Mouse (Mus musculus) kidney, postnatal 0 days (tissue): ENCODE measurements around the gene Nfkb1. TPM values are rescaled to one million over a fixed set of nuclear protein-coding genes. Genes with fewer than 3 reads are reported as not detected.
A peak's percentile ranks its signal among the peaks of the same experiment; 100 is the strongest.

Source experiments
- ATAC-seq: fragments of 200-750 bp; cut with Nextera tagmentation; replicated peaks from 2 replicates; pipeline ENCODE4 v1.8.0; 2017; ENCODE audit warnings: low read depth, moderate number of reproducible peaks, moderate TSS enrichment, moderate library complexity; ENCODE audit not compliant: low FRiP score
- DNase-seq: peaks from one replicate; pipeline ENCODE4 v3.0.0-alpha.2; 2016; ENCODE audit warnings: low spot score
- H3K27ac ChIP-seq: fragments of 300-500 bp; sonication (generic); 2 replicates; pipeline ENCODE4 v1.5.1; 2014; ENCODE audit warnings: mild to moderate bottlenecking
- H3K27me3 ChIP-seq: fragments of 300-500 bp; sonication (generic); 2 replicates; pipeline ENCODE4 v1.6.1; 2014; ENCODE audit warnings: low read length, mixed read lengths; ENCODE audit not compliant: insufficient read depth
- H3K36me3 ChIP-seq: fragments of 300-500 bp; sonication (generic); 2 replicates; pipeline ENCODE4 v1.6.1; 2014; ENCODE audit warnings: low read length, mixed read lengths; ENCODE audit not compliant: insufficient read depth
- H3K4me1 ChIP-seq: fragments of 300-500 bp; sonication (generic); replicated peaks from 2 replicates; pipeline ENCODE4 v1.6.1; 2014; ENCODE audit warnings: antibody characterized with exemption, low read length, mixed read lengths; ENCODE audit not compliant: insufficient read depth
- H3K4me2 ChIP-seq: fragments of 300-500 bp; sonication (generic); 2 replicates; pipeline ENCODE4 v1.6.1; 2014; ENCODE audit warnings: mild to moderate bottlenecking, low read length, moderate library complexity, mixed read lengths
- H3K4me3 ChIP-seq: fragments of 300-500 bp; sonication (generic); replicated peaks from 2 replicates; pipeline ENCODE4 v1.5.1; 2014; ENCODE audit warnings: low read depth, low read length
- H3K9ac ChIP-seq: fragments of 300-500 bp; sonication (generic); 2 replicates; pipeline ENCODE4 v1.6.1; 2014; ENCODE audit warnings: low read depth, low read length
- H3K9me3 ChIP-seq: fragments of 300-500 bp; sonication (generic); replicated peaks from 2 replicates; pipeline ENCODE4 v1.6.1; 2016; ENCODE audit warnings: low read length, inconsistent platforms, mixed read lengths
- CTCF ChIP-seq: IDR thresholded peaks from 2 replicates; pipeline ENCODE4 v1.5.1; 2016; ENCODE audit warnings: antibody characterized with exemption, low read depth, mild to moderate bottlenecking, moderate library complexity
- WGBS: fragments of 180-500 bp; shearing (Covaris S2); extraction: QIAGEN DNeasy Blood & Tissue Kit; methylation state at CpG from one replicate; pipeline ENCODE4 v1.1.7; 2014; 5-methylcytosine and 5-hydroxymethylcytosine counted together
- polyA plus RNA-seq: library from polyadenylated mRNA; unstranded; fragments of >200 nt; fragmentation: Nextera tagmentation; extraction: Ambion mirVana; gene quantifications from 2 replicates; pipeline ENCODE4 v1.2.1, GENCODE M21; 2015

Nfkb1 gene
- polyA plus RNA-seq, 1 experiment from 2014 or later, result 19.3 TPM

DNA sequence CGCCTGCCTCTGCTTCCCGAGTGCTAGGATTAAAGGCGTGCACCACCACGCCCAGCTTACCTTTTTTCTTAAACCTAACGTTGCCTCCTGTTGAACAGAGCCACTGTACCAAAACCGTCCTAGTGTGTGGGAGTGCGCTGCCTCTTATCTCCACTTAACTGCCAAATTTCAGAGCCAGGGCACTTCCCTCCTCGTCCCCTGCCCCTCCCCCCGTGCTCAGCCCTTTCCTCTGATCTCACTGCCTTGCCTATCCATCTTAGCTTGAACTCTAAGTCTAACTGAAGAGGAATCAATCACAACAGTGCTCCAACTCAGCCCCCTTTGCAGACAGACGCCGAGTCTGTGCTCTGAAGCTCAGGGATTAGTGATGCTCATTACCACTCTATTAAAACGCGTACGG, 54.9 kb downstream of the Nfkb1 start:
- TF ChIP-seq CTCF, result no peak
- no peak for ATAC-seq
- WGBS, result 43% methylated on average over 14 of the region's 14 CpGs

DNA sequence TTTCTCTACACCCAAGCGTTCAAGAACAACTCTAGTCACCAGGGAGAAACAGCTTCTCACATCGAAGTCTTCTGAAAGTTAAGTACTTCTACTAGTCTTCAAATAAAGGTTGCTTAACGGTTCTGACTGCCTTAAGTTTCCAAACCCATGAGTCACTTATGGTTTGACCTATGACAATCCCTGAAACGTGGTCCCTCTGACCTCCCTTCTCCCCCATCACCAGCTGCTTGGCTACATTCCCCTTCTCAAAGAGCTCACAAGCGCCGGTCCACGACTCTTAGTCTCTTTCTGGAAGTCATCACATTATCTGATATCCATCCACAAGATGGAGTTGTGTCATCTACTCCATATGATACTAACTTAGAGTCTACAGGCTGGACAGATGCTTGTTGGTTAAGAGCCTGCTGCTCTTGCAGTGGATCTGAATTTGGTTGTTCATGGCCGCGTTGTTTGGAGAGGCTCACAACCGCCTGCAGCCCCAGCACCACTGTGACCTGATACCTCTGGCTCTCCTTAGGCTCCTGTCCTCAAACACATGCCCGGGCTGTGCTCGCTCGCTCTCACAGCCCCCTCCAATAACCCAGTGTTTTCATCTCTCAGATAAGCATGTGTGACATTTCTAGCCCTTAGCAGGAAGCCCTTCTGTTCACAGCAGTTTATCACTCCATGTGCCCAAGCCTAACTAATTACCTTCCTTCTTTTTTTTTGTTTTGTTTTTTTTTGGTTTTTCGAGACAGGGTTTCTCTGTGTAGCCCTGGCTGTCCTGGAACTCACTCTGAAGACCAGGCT, 55.5 kb downstream of the Nfkb1 start:
- H3K4me3 ChIP-seq, result no peak overlapping the region
- H3K27ac ChIP-seq, result no peak overlapping the region
- no peak for ATAC-seq
- no peaks in the 10 kb centered on the region for H3K4me1 ChIP-seq
- no peak overlapping the region for H3K9ac ChIP-seq
- 0 out of 2 replicates have a peak, but pooled peaks cover 2% of the 10 kb centered on the region for H3K36me3 ChIP-seq
- DNase-seq, result no peak
- no peak overlapping the region for H3K4me2 ChIP-seq
- WGBS, result 72% methylated on average over 14 of the region's 14 CpGs
- H3K9me3 ChIP-seq, result no peaks in the 10 kb centered on the region
- no peak for TF ChIP-seq CTCF
- no peaks in the 10 kb centered on the region for H3K27me3 ChIP-seq

More for the DNA sequence above, 54.9 kb downstream of the Nfkb1 start:
- DNase-seq, result peak; percentile 25
- no peak overlapping the region for H3K4me3 ChIP-seq
- H3K9me3 ChIP-seq, result no peaks in the 10 kb centered on the region
- no peaks in the 10 kb centered on the region for H3K27me3 ChIP-seq
- no peaks in the 10 kb centered on the region for H3K4me1 ChIP-seq
- 0 out of 2 replicates have a peak, but pooled peaks cover 2% of the 10 kb centered on the region for H3K36me3 ChIP-seq
- no peak overlapping the region for H3K9ac ChIP-seq
- H3K27ac ChIP-seq, result no peak overlapping the region
- no peak overlapping the region for H3K4me2 ChIP-seq

DNA sequence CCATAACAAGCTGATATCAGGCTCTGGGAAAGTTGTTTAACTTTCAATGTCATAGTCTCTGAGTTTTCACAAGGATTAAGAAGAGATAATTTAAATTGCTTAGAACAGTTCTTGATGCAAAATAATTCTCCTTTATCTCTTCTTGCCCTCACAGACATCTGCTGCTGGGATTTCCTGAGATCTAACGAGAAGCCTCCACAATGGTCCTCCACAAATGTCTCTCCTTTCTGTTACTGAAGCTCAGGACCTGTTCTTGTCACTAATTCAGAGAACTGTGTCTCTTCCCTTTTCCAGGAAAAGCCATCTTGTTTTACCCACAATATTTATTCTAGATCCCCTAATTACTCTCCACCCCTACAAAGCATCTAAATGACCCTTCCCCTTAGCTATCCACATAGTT, 56.3 kb downstream of the Nfkb1 start:
- H3K27me3 ChIP-seq, result no peaks in the 10 kb centered on the region
- no peak for TF ChIP-seq CTCF
- DNase-seq (no peak), ATAC-seq (no peak)
- no peak overlapping the region for H3K4me2 ChIP-seq
- H3K4me1 ChIP-seq, result no peaks in the 10 kb centered on the region
- 86% methylated on average over 1 of the region's 1 CpGs for WGBS
- H3K27ac ChIP-seq, result no peak overlapping the region
- no peak overlapping the region for H3K9ac ChIP-seq
- 0 out of 2 replicates have a peak, but pooled peaks cover 2% of the 10 kb centered on the region for H3K36me3 ChIP-seq
- H3K4me3 ChIP-seq, result no peak overlapping the region
- H3K9me3 ChIP-seq, result no peaks in the 10 kb centered on the region

DNA sequence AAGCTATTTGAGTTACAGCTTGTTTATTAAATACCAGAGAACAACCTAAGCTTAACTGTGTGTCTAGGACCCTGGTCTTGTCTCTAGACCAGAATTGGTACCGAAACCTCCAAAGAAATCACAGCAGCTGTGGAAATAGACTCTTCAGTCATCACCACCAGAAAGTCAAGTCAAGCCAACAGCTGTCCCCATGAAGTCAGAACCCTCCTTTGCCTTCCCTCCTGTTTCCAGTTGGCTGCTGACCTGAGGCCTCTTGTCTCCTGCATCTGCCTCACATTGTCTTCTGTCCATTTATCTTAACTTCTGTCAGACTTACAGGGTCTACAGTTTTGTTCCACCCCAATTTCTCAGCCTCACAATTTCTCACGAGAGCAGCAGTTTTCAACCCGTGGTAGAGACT, 57.1 kb downstream of the Nfkb1 start:
- ATAC-seq (no peak), DNase-seq (no peak)

DNA sequence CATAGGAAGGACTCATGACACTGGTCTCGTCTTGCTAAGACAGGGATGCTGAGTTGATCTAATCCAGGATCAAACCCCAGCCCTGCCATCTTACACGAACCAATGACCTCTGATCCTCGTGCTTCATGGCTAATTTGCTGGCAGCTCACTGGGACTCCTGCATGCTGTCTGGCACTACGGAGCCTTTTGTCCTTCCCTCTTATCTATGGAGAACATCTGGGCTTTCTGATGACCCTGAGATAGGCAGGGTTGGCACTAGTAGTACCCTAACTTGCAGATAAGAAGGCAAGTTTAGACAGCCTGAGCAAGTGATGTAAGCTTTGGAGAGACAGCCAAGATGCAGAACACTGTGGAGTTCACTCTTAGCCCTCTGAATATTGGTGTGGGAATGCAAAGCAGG, 59.5 kb downstream of the Nfkb1 start:
- no peak for DNase-seq
- H3K9ac ChIP-seq, result no peak overlapping the region
- no peak overlapping the region for H3K4me2 ChIP-seq
- WGBS, result 39% methylated on average over 4 of the region's 4 CpGs
- H3K4me3 ChIP-seq, result no peak overlapping the region
- H3K27me3 ChIP-seq, result no peaks in the 10 kb centered on the region
- no peak for ATAC-seq
- peaks cover 3% of the 10 kb centered on the region for H3K4me1 ChIP-seq
- TF ChIP-seq CTCF, result no peak
- H3K27ac ChIP-seq, result no peak overlapping the region
- no peaks in the 10 kb centered on the region for H3K9me3 ChIP-seq
- H3K36me3 ChIP-seq, result no peaks in the 10 kb centered on the region

More for the DNA sequence above, 57.1 kb downstream of the Nfkb1 start:
- H3K4me3 ChIP-seq, result no peak overlapping the region
- no peak for TF ChIP-seq CTCF
- H3K4me2 ChIP-seq, result no peak overlapping the region
- H3K4me1 ChIP-seq, result no peaks in the 10 kb centered on the region
- H3K27me3 ChIP-seq, result no peaks in the 10 kb centered on the region
- H3K9me3 ChIP-seq, result no peaks in the 10 kb centered on the region
- no peaks in the 10 kb centered on the region for H3K36me3 ChIP-seq
- WGBS, result 90% methylated on average over 3 of the region's 3 CpGs
- no peak overlapping the region for H3K9ac ChIP-seq
- H3K27ac ChIP-seq, result no peak overlapping the region

DNA sequence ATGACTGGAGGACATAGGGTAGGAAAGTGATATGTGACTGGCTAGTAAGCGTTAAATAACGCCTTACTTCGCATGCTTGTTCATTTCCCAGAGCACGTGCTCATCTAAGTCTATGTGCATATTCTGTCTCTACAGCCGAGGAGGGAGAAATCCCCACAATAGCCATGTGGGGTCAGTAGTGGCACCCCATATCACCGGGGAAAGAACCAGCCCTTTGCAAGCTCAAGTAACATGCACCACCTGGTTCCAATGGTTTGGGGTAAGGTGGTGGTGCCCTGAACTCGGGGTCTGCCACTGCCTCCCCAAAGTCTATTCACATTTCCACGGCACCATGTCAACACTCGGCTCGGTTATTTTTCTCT, 60.3 kb downstream of the Nfkb1 start:
- TF ChIP-seq CTCF, result peak; percentile 65
- Histone ChIP-seq H3K27me3 (no peaks in the 10 kb centered on the region), H3K4me1 (peaks cover 3% of the 10 kb centered on the region), H3K27ac (no peak overlapping the region), H3K4me3 (no peak overlapping the region), H3K9me3 (no peaks in the 10 kb centered on the region), H3K9ac (no peak overlapping the region), H3K36me3 (peaks cover 4% of the 10 kb centered on the region; the same call in 1 of the 2 replicates), H3K4me2 (no peak overlapping the region)
- DNase-seq, result peak; percentile 28
- 67% methylated on average over 10 of the region's 10 CpGs for WGBS
- ATAC-seq, result no peak
